Mouse (Mus musculus) bone marrow, adult 2 months (tissue): ENCODE data around the gene Ndrg4.

Experiments
- CTCF ChIP-seq: fragments of 200-500 bp; IDR thresholded peaks from 2 replicates; pipeline ENCODE4 v1.5.1; 2011; ENCODE audit warnings: low read length, control low read depth; ENCODE audit not compliant: control insufficient read depth, insufficient read depth
- POLR2A ChIP-seq: fragments of 200-500 bp; IDR thresholded peaks from 2 replicates; pipeline ENCODE4 v1.6.1; 2011; ENCODE audit warnings: low read depth, mild to moderate bottlenecking, control low read depth, low read length, borderline replicate concordance; ENCODE audit not compliant: control insufficient read depth

GRCm38 (mm10) chr8:95668163-95668958 is 8.4 kb upstream of the Ndrg4 start:
- no peak for TF ChIP-seq POLR2A
- TF ChIP-seq CTCF, result no peak
